Mouse (Mus musculus) hindbrain, embryonic 12.5 days (tissue): ENCODE measurements around the gene Gm17087. TPM values are rescaled to one million over a fixed set of nuclear protein-coding genes. Genes with fewer than 3 reads are reported as not detected.

Experiments
- ATAC-seq: fragments of 200-750 bp; cut with Nextera tagmentation; 2 replicates; pipeline ENCODE4 v1.8.0; 2017; ENCODE audit warnings: moderate TSS enrichment; ENCODE audit not compliant: low FRiP score
- H3K27ac ChIP-seq: fragments of 300-500 bp; sonication (generic); 2 replicates; pipeline ENCODE4 v1.5.1; 2016; ENCODE audit warnings: mild to moderate bottlenecking
- H3K27me3 ChIP-seq: fragments of 300-500 bp; sonication (generic); 2 replicates; pipeline ENCODE4 v1.6.1; 2016; ENCODE audit warnings: mild to moderate bottlenecking
- H3K36me3 ChIP-seq: fragments of 300-500 bp; sonication (generic); 2 replicates; pipeline ENCODE4 v1.6.1; 2016; ENCODE audit warnings: mild to moderate bottlenecking
- H3K4me1 ChIP-seq: fragments of 300-500 bp; sonication (generic); 2 replicates; pipeline ENCODE4 v1.6.1; 2016
- H3K4me2 ChIP-seq: fragments of 300-500 bp; sonication (generic); replicated peaks from 2 replicates; pipeline ENCODE4 v1.6.1; 2016; ENCODE audit warnings: mild to moderate bottlenecking
- H3K4me3 ChIP-seq: fragments of 300-500 bp; sonication (generic); 2 replicates; pipeline ENCODE4 v1.5.1; 2016; ENCODE audit warnings: mild to moderate bottlenecking
- H3K9ac ChIP-seq: fragments of 300-500 bp; sonication (generic); 2 replicates; pipeline ENCODE4 v1.6.1; 2016; ENCODE audit warnings: mild to moderate bottlenecking, moderate library complexity
- H3K9me3 ChIP-seq: fragments of 300-500 bp; sonication (generic); replicated peaks from 2 replicates; pipeline ENCODE4 v1.6.1; 2016; ENCODE audit warnings: mild to moderate bottlenecking
- WGBS: fragments of 180-500 bp; shearing (Covaris S2); methylation state at CpG from one replicate; pipeline ENCODE4 v1.1.7; 2016; 5-methylcytosine and 5-hydroxymethylcytosine counted together
- polyA plus RNA-seq: library from polyadenylated mRNA; unstranded; fragments of >200 nt; fragmentation: Nextera tagmentation; extraction: Ambion mirVana; gene quantifications from 2 replicates; pipeline ENCODE4 v1.2.1, GENCODE M21; 2016

Gene Gm17087
- polyA plus RNA-seq = not detected in 2 replicates

DNA sequence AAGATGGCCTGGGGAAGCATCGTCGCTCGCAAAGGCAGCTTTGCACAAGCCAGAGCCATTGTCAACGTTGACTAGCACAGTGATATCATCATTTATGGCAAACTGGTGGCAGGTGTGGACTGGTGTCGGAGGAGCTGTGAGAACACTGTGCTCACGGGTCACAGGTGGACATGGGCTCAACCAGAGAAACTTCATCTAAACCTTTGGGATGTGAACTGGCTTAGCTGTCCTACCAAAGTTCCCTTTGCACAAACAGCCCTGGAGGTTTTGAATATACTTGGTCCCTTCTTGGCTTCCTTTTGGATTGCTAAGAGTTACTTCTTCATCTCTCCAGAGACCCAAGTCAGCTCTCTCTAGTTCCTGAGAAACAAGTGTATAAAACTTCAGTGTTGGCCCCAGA lies at the start of gene Gm17087:
Gene Gm17087 (minus strand): TSS at position 101 of the 400 bp plus-strand sequence.
- WGBS = 89% methylated on average over 6 of the region's 6 CpGs

DNA sequence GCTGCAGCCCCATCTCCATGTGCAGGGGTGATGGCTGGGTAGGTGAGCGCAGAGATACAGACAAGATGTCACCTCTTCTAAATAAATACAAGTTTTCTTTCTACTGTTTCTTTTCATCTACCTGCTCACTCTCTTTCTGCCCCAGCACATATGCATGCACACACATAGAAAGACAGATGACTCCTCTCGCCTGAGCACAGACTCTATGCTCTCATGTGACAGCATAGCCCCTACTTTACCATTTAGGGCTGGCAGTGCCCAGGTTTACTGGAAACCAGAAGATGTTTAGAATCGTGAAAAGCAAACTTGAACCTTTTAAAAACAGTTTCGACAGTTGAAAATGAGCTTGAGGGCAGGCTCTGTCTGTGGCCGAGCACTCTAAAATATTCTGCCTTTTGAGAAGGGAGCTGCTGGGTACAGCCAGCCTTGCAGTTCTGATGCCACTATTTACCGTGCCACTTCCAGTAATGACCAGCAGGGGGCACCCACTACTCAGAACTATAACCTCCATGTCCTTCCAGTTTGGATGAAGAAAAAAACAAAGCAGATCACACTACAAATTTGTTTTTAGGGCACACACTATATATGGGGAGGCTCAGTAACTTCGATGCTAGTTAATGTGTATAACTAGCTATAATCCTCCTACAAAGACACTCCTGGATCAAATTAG lies 47.3 kb upstream of the Gm17087 start:
- H3K4me1 ChIP-seq = no peaks in the 10 kb centered on the region
- no peak overlapping the region for H3K27ac ChIP-seq
- ATAC-seq = peak; percentile 56; the same call in 1 of the 2 replicates
- H3K9me3 ChIP-seq = no peaks in the 10 kb centered on the region
- H3K9ac ChIP-seq = no peak overlapping the region
- WGBS = 36% methylated on average over 7 of the region's 7 CpGs
- H3K4me2 ChIP-seq = no peak overlapping the region
- H3K36me3 ChIP-seq = no peaks in the 10 kb centered on the region
- H3K4me3 ChIP-seq = no peak overlapping the region
- no peaks in the 10 kb centered on the region for H3K27me3 ChIP-seq

More for the DNA sequence above, at the start of gene Gm17087:
- no peaks in the 10 kb centered on the region for H3K9me3 ChIP-seq
- no peaks in the 10 kb centered on the region for H3K27me3 ChIP-seq
- no peak for ATAC-seq
- no peaks in the 10 kb centered on the region for H3K36me3 ChIP-seq
- no peak within 1 kb of the TSS for H3K27ac ChIP-seq
- H3K4me2 ChIP-seq = no peak within 1 kb of the TSS
- H3K9ac ChIP-seq = no peak within 1 kb of the TSS
- H3K4me3 ChIP-seq = no peak within 1 kb of the TSS
- H3K4me1 ChIP-seq = no peaks in the 10 kb centered on the region

DNA sequence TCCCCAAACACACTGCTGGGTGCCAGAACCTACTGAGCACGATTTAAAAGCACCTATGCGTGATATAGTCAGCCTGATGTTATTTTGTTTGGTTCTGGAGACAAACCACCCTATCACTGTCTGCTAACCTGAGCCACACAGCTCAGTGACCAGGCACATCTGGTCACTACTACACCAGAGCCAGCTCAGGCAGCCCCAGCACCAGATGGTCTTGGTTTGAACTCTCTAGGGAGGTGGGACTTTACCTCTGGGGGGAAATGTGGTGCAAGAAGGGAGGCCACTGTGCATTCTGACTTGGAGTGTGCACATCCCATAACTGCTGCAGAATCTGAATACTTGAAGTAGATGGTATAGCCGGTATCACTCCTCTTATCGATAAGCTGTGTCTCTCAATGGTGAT lies 45.2 kb upstream of the Gm17087 start:
- no peak for ATAC-seq
- Histone ChIP-seq H3K36me3 (no peaks in the 10 kb centered on the region), H3K9me3 (no peaks in the 10 kb centered on the region), H3K4me2 (no peak overlapping the region), H3K9ac (no peak overlapping the region), H3K4me3 (no peak overlapping the region), H3K4me1 (no peaks in the 10 kb centered on the region), H3K27me3 (no peaks in the 10 kb centered on the region), H3K27ac (no peak overlapping the region)
- WGBS = 80% methylated on average over 4 of the region's 4 CpGs

DNA sequence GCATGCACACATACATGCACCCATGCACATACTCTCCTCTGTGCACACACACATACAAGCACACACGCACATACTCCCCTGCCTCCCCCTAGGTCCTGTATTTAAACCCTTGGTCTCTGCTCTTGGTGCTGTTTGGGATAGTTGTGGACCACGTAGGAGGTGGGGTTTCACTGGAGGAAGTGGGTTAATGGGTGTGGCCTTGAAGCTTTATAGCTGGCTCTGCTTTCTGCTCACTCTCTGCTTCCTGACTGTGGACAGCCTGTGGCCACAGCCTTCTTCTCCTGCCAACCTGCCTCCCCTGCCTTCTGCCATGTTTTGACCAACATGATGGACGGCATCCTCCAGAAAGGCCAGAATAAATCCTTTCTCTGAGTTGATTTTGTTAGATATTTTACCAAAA lies 39.9 kb upstream of the Gm17087 start:
- Histone ChIP-seq H3K4me3 (no peak overlapping the region), H3K36me3 (no peaks in the 10 kb centered on the region), H3K4me2 (no peak overlapping the region), H3K4me1 (no peaks in the 10 kb centered on the region), H3K27me3 (no peaks in the 10 kb centered on the region), H3K27ac (no peak overlapping the region), H3K9me3 (no peaks in the 10 kb centered on the region), H3K9ac (no peak overlapping the region)
- ATAC-seq = no peak
- WGBS = 77% methylated on average over 3 of the region's 3 CpGs

DNA sequence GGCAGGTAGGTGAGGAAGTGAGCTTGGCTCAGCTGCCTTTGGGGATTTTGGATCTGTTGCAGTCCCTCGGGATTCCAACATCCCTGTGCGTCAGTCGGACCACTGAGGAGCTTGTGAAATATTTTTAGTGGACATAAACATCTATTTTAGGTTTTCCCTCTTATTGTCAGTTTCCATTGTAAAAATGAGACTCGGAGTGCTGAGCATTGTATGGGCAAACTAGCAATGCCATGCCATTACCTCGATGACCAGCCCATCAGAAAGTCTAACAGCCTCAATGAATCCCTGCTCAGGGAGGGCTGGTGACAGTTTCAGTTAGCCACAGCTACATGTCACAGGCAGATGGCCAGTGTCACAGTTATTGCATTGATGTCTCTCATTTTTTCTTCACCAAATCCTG lies 39.2 kb upstream of the Gm17087 start:
- no peaks in the 10 kb centered on the region for H3K9me3 ChIP-seq
- H3K27ac ChIP-seq = no peak overlapping the region
- no peak overlapping the region for H3K4me2 ChIP-seq
- no peak for ATAC-seq
- no peak overlapping the region for H3K4me3 ChIP-seq
- WGBS = 84% methylated on average over 5 of the region's 5 CpGs
- H3K9ac ChIP-seq = no peak overlapping the region
- no peaks in the 10 kb centered on the region for H3K36me3 ChIP-seq
- no peaks in the 10 kb centered on the region for H3K4me1 ChIP-seq
- no peaks in the 10 kb centered on the region for H3K27me3 ChIP-seq

DNA sequence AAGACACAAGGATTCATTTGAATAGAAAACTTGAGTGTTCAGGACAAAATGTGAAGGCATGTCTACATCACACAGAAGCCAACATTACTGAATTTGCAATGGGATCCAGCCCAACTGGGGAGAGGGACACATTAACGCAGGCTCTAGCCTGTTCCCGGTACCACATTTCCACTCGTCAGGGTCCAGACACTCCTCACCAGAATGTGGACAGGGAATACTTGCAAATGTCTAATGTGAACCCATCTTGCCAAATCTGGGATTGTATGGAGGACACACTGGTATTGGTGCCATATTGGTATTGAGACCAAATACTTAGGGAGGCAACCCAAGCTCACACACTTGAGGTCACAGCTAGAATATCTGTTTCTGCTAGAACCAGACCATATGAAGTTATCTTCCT lies 36.2 kb upstream of the Gm17087 start:
- no peak for ATAC-seq
- H3K9me3 ChIP-seq = no peaks in the 10 kb centered on the region
- H3K27me3 ChIP-seq = 0 out of 2 replicates have a peak, but pooled peaks cover 8% of the 10 kb centered on the region
- H3K27ac ChIP-seq = no peak overlapping the region
- no peaks in the 10 kb centered on the region for H3K4me1 ChIP-seq
- H3K9ac ChIP-seq = no peak overlapping the region
- H3K4me2 ChIP-seq = no peak overlapping the region
- H3K4me3 ChIP-seq = no peak overlapping the region
- H3K36me3 ChIP-seq = no peaks in the 10 kb centered on the region
- 93% methylated on average over 3 of the region's 3 CpGs for WGBS

DNA sequence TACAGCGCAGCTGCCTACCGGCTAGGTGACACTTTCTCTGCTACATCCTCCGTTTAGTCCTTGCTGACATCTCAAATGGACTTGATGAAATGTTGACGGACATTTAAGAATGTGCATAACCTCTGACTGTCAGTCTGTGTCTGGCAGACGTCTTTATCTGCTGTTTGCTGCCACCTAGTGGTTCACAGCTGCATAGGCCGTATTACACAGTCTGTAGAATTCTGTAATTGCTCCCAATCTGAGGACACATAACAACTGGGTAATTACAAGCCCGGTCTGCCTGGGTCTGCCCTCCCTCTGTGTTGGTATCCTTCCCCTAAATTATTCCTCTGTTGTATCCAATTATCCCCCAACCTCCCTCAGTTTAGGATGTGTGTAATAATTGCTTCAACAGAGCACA lies 31.0 kb upstream of the Gm17087 start:
- H3K36me3 ChIP-seq = no peaks in the 10 kb centered on the region
- no peak overlapping the region for H3K4me2 ChIP-seq
- H3K4me1 ChIP-seq = no peaks in the 10 kb centered on the region
- 0 out of 2 replicates have a peak, but pooled peaks cover 8% of the 10 kb centered on the region for H3K27me3 ChIP-seq
- 10% methylated on average over 7 of the region's 7 CpGs for WGBS
- no peak overlapping the region for H3K4me3 ChIP-seq
- H3K9me3 ChIP-seq = no peaks in the 10 kb centered on the region
- no peak for ATAC-seq
- H3K27ac ChIP-seq = no peak overlapping the region
- no peak overlapping the region for H3K9ac ChIP-seq

DNA sequence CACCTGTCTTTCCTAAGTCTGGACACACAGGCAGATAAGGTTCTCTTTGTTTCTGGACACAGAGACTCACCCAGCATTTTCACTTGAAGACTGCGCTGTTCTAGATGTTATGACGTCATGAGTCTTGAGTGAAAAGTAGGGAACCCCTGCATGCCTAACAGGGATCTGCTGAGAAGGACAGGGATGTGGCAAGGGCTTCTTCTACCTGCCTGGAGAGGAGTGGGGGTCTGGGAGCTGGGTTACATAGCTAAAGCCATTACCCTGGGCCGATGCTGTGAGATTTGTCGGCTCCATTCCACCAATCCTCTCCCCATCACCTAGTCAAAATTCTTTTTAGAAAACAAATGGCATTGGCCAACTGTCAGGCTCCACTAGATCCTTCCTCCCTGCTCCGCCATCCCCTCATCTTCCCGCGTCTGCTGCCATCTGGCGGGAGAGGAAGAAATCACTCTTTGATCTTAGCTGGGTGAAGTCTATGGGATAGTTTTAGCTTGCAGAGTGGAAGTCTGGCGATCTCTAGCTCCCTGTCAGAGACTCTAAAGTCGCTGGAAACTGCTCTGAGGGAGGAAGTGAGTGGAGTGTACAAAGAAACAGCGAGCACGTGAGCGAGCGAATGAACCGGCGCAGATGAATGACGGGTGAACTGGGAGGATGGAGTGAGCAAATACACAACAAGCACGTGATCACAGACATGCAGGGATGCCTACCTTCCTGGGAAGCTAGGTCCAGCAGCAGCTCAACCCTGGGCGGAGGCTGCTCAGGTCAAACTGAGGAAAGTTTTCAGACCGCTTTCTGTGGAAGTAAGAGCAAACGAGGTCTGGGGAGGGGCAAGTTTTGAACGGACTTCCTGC lies 25.9 kb upstream of the Gm17087 start:
- Histone ChIP-seq H3K4me1 (no peaks in the 10 kb centered on the region), H3K4me3 (0 out of 2 replicates have a peak overlapping the region, but pooled peaks have one; percentile 7), H3K27me3 (no peaks in the 10 kb centered on the region), H3K9me3 (no peaks in the 10 kb centered on the region), H3K9ac (no peak overlapping the region), H3K27ac (no peak overlapping the region), H3K36me3 (no peaks in the 10 kb centered on the region), H3K4me2 (peak overlapping the region; percentile 43)
- 17% methylated on average over 22 of the region's 22 CpGs for WGBS
- ATAC-seq = peak; percentile 60; the same call in 1 of the 2 replicates

DNA sequence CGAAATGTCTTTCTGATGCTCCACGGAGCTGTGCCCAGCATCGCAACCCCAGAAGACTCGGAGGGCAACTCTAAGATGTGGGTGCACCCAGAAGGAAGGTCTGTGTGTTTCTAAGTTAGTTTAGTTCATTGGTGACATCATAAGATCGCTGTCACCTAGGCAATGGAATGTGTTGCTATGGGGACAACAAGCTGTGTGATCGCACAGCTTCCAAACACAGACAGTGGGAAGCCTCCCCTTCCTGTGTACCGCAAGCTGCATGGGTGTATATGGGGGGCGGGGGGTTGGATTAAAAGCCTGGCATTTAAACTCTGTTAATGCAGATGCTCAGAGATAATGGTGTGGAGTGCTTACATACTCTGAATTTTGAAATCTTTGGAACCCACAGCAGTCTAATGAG lies 14.8 kb upstream of the Gm17087 start:
- H3K4me1 ChIP-seq = 0 out of 2 replicates have a peak, but pooled peaks cover 3% of the 10 kb centered on the region
- no peaks in the 10 kb centered on the region for H3K36me3 ChIP-seq
- H3K27ac ChIP-seq = no peak overlapping the region
- ATAC-seq = no peak
- H3K9ac ChIP-seq = no peak overlapping the region
- no peak overlapping the region for H3K4me3 ChIP-seq
- WGBS = 67% methylated on average over 8 of the region's 8 CpGs
- H3K27me3 ChIP-seq = no peaks in the 10 kb centered on the region
- H3K4me2 ChIP-seq = no peak overlapping the region
- no peaks in the 10 kb centered on the region for H3K9me3 ChIP-seq

DNA sequence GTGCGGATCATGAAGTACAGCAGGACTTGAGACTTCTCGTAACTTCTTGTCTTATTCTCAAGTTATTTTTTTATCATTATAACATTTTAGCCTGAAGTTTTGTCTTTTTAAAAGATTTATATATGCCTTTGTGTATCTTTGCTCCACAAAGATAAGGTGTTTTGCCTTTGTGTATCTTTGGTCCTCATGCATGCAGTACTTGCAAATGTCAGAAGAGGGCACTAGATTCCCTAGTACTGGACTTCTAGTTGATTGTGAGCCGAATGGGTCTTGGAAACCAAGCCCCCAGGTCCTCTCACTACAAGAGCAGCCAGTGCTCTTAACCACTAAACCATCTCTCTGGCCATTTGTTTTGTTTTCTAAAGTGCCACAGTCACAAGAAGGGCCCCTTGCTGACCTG lies 13.6 kb upstream of the Gm17087 start:
- Histone ChIP-seq H3K27me3 (0 out of 2 replicates have a peak, but pooled peaks cover 4% of the 10 kb centered on the region), H3K9me3 (no peaks in the 10 kb centered on the region), H3K4me3 (no peak overlapping the region), H3K27ac (no peak overlapping the region), H3K9ac (no peak overlapping the region), H3K4me2 (no peak overlapping the region), H3K4me1 (0 out of 2 replicates have a peak, but pooled peaks cover 3% of the 10 kb centered on the region), H3K36me3 (no peaks in the 10 kb centered on the region)
- WGBS = 68% methylated on average over 3 of the region's 3 CpGs
- no peak for ATAC-seq

DNA sequence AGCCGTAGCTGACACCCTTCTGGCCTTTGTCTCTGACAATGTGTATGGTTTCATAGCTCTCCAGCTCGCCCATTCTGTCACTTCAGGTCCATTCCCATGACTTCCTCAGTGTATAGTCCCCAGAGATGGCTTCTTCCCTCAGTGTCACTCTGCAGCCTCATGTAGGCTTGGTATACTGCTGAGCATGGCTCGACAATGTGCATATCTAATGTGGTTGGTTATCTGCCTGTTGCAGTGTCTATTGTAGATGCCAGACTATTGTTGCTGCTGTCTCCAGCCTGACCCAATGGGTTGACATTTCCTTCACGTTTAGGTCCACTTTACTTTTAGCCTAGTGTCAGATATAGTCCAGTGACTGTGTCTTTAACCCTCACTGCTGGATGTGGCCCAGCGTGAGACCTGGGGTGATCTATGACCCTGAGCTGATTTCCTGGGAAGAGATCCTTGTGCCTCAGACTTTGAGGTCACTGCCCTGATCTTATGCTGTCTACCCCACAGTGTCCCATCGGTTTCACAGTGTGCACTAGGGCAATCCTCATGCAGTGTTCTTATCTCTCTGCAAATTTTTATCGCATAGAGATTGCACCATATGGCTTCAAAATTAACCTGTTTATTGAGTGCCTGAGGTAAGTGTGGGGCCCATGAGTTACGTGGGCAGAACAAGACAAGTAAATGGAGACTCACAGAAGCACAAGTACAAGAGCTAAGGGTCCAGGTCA lies 7.0 kb upstream of the Gm17087 start:
- Histone ChIP-seq H3K27ac (no peak overlapping the region), H3K27me3 (0 out of 2 replicates have a peak, but pooled peaks cover 4% of the 10 kb centered on the region), H3K9me3 (no peaks in the 10 kb centered on the region), H3K4me3 (no peak overlapping the region), H3K9ac (no peak overlapping the region), H3K36me3 (no peaks in the 10 kb centered on the region), H3K4me2 (no peak overlapping the region), H3K4me1 (no peaks in the 10 kb centered on the region)
- ATAC-seq = no peak
- 70% methylated on average over 8 of the region's 8 CpGs for WGBS

DNA sequence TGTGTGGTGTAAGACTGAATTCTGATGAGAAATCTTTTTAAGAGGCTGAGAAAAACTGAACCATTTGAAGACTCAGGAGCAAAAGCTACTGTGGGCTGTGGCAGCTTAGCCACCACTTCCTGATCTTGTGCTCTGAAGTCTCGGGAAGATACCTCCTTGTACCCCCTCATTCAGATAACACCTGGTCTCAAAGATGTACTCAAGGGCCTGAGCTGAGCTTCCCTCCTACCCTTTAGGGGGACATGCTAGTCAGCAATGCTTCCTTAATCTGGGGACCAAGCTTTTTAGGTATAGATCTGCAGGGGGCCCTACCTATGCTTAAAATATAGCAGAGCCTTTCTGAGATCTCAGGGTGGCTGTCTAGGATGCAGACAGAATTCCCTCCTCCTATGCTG lies 3.9 kb downstream of the Gm17087 start:
- ATAC-seq = no peak
- H3K27me3 ChIP-seq = no peaks in the 10 kb centered on the region
- no peak overlapping the region for H3K4me2 ChIP-seq
- WGBS = 83% methylated on average over 1 of the region's 1 CpGs
- no peak overlapping the region for H3K27ac ChIP-seq
- H3K4me3 ChIP-seq = no peak overlapping the region
- no peaks in the 10 kb centered on the region for H3K36me3 ChIP-seq
- H3K9ac ChIP-seq = no peak overlapping the region
- no peaks in the 10 kb centered on the region for H3K9me3 ChIP-seq
- no peaks in the 10 kb centered on the region for H3K4me1 ChIP-seq
